Mouse (Mus musculus): ENCODE results near the gene Pla2g6.

Pla2g6 gene

GRCm38 (mm10) chr15:79270317-79271123 is 57.7 kb downstream of the Pla2g6 start:
- peak; percentile 19 to 28 for DNase-seq

- no peak for DNase-seq
These were observed 59.7 kb downstream of the Pla2g6 start for GRCm38 (mm10) chr15:79268521-79268920.

- DNase-seq = no peak
These were observed 62.8 kb downstream of the Pla2g6 start for GRCm38 (mm10) chr15:79265384-79265783.

GRCm38 (mm10) chr15:79263726-79264125 is 64.5 kb downstream of the Pla2g6 start:
- no peak for DNase-seq

GRCm38 (mm10) chr15:79262786-79263309 is 65.3 kb downstream of the Pla2g6 start:
- no peak for DNase-seq

GRCm38 (mm10) chr15:79262375-79262774 is 65.8 kb downstream of the Pla2g6 start:
- no peak for DNase-seq

- DNase-seq = no peak
These were observed 66.4 kb downstream of the Pla2g6 start for GRCm38 (mm10) chr15:79261757-79262156.

GRCm38 (mm10) chr15:79261095-79261725 is 67.0 kb downstream of the Pla2g6 start:
- DNase-seq = no peak

- DNase-seq = no peak
These were observed 69.7 kb downstream of the Pla2g6 start for GRCm38 (mm10) chr15:79258521-79258920.

- DNase-seq = no peak
These were observed 73.5 kb downstream of the Pla2g6 start, which contains the start of gene Slc16a8 for GRCm38 (mm10) chr15:79254661-79255060. Gene Slc16a8, minus strand, starts transcription at chr15:79254761.

- no peak for DNase-seq
These were observed 75.6 kb downstream of the Pla2g6 start for GRCm38 (mm10) chr15:79252580-79252979.

GRCm38 (mm10) chr15:79251781-79252491 is 76.3 kb downstream of the Pla2g6 start:
- DNase-seq = peak in 1 of 2 experiments; percentile 24

- DNase-seq = no peak
These were observed 77.0 kb downstream of the Pla2g6 start for GRCm38 (mm10) chr15:79251168-79251567.

- no peak for DNase-seq
These were observed 78.0 kb downstream of the Pla2g6 start for GRCm38 (mm10) chr15:79250236-79250635.

GRCm38 (mm10) chr15:79245321-79245720 is 82.9 kb downstream of the Pla2g6 start:
- no peak for DNase-seq

- DNase-seq = no peak
These were observed 83.9 kb downstream of the Pla2g6 start for GRCm38 (mm10) chr15:79244071-79244893.

GRCm38 (mm10) chr15:79243234-79244042 is 84.8 kb downstream of the Pla2g6 start:
- peak; percentile 92 to 93 for DNase-seq

GRCm38 (mm10) chr15:79242574-79243233 is 85.5 kb downstream of the Pla2g6 start:
- DNase-seq = no peak

- no peak for DNase-seq
These were observed 90.2 kb downstream of the Pla2g6 start for GRCm38 (mm10) chr15:79238036-79238435.

Data from cerebellum, adult 18-20 months (tissue).